Mouse (Mus musculus): ENCODE results near the gene Ermp1. TPM values are rescaled to one million over a fixed set of nuclear protein-coding genes. Genes with fewer than 3 reads are reported as not detected.

Gene Ermp1
- 12.8 and 16.1 TPM in 2 replicates for polyA plus RNA-seq (2016; fragmentation: Nextera tagmentation; extraction: Ambion mirVana)

- Histone ChIP-seq H3K27me3 (ENCODE audit: insufficient read depth, poor library complexity, severe bottlenecking) (no peaks in the 10 kb centered on the region), H3K4me1 (replicated peaks) (0 out of 2 replicates have a peak, but pooled peaks cover 3% of the 10 kb centered on the region), H3K27ac (peak within 1 kb of the TSS; percentile 95), H3K9me3 (peaks cover 3% of the 10 kb centered on the region; the same call in 1 of the 2 replicates), H3K36me3 (peaks cover 22% of the 10 kb centered on the region), H3K4me3 (peak within 1 kb of the TSS; percentile 86)
- WGBS: under 1% methylated on average over 90 of the region's 90 CpGs
- peak; percentile 95 for DNase-seq (ENCODE audit: low spot score)
Measured at GRCm38 (mm10) chr19:29647651-29648549, at the start of gene Ermp1. Gene Ermp1 (minus strand): TSS chr19:29648415.

DNA sequence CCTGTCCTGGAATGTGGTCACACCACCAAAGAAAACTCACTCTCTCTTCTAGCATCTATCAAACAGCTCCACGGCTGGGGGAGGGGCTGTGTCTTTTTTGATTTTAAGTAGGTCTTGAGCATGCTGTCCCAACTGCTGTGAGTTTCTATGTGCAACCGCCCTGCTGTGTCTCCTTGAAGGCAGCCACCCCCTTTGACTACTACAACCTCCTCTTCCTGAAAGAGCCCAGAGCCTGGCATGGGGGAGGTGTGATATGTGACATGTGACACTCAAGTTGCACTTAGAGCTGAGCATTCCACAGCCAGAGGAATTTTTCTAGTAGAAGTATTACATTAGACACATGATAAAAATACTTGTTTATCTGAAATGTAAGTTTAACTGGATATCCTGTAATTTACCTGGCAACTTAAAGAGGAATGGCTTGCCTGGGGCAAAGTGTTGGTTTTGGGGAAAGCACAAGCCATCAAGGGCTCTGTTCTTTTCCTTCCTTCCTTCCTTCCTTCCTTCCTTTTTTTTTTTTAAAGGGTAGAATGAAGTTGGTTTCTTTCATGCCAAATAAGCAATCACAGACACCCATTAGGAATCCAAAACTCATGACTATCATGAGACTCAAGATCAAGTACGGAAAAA, 49.1 kb upstream of the Ermp1 start, which contains the start of gene Mlana:
Gene Mlana (plus strand): TSS at position 580 of the 630 bp plus-strand sequence.
- 49% methylated on average over 3 of the region's 3 CpGs for WGBS
- no peak for DNase-seq (ENCODE audit: low spot score)
- Histone ChIP-seq H3K4me3 (no peak within 1 kb of the TSS), H3K27me3 (ENCODE audit: insufficient read depth, poor library complexity, severe bottlenecking) (no peaks in the 10 kb centered on the region), H3K27ac (no peak within 1 kb of the TSS), H3K9me3 (0 out of 2 replicates have a peak, but pooled peaks cover 3% of the 10 kb centered on the region), H3K36me3 (no peaks in the 10 kb centered on the region), H3K4me1 (replicated peaks) (peaks cover 8% of the 10 kb centered on the region; the same call in 1 of the 2 replicates)

- Histone ChIP-seq H3K27me3 (ENCODE audit: insufficient read depth, poor library complexity, severe bottlenecking) (no peaks in the 10 kb centered on the region), H3K4me3 (no peak overlapping the region), H3K36me3 (no peaks in the 10 kb centered on the region), H3K9me3 (0 out of 2 replicates have a peak, but pooled peaks cover 3% of the 10 kb centered on the region), H3K27ac (no peak overlapping the region), H3K4me1 (replicated peaks) (peaks cover 8% of the 10 kb centered on the region; the same call in 1 of the 2 replicates)
- DNase-seq (ENCODE audit: low spot score): no peak
Measured at GRCm38 (mm10) chr19:29696840-29697239, 48.6 kb upstream of the Ermp1 start.

- 0 out of 2 replicates have a peak, but pooled peaks cover 3% of the 10 kb centered on the region for H3K9me3 ChIP-seq
- peaks cover 5% of the 10 kb centered on the region; the same call in 1 of the 2 replicates for H3K4me1 ChIP-seq (replicated peaks)
- no peaks in the 10 kb centered on the region for H3K27me3 ChIP-seq (ENCODE audit: insufficient read depth, poor library complexity, severe bottlenecking)
- DNase-seq (ENCODE audit: low spot score): no peak
- H3K4me3 ChIP-seq: no peak overlapping the region
- H3K36me3 ChIP-seq: no peaks in the 10 kb centered on the region
- H3K27ac ChIP-seq: no peak overlapping the region
- 93% methylated on average over 4 of the region's 4 CpGs for WGBS
Measured at GRCm38 (mm10) chr19:29696309-29696708, 48.1 kb upstream of the Ermp1 start.

DNA sequence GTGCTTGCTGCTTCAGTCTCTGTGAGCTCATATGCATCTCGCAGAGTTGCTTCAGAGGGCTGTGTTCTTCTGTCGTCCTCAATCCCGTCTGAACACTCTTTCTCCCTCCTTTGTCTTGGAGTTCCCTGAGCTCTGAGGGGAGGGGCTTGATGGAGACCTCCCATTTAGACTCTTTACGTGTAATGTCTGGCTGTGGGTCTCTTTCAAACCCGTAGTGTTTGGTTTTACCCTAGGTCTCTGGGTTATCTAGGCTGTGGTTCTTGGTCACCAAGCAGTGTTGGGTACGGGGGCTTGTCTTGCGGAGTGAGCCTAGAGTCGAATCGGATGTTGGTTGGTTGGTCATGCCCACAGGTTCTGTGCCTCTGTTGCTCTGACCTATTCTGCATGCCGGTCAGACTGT, 46.9 kb upstream of the Ermp1 start:
- Histone ChIP-seq H3K4me3 (no peak overlapping the region), H3K9me3 (0 out of 2 replicates have a peak, but pooled peaks cover 3% of the 10 kb centered on the region), H3K36me3 (no peaks in the 10 kb centered on the region), H3K4me1 (replicated peaks) (peaks cover 5% of the 10 kb centered on the region; the same call in 1 of the 2 replicates), H3K27ac (no peak overlapping the region), H3K27me3 (ENCODE audit: insufficient read depth, poor library complexity, severe bottlenecking) (no peaks in the 10 kb centered on the region)
- DNase-seq (ENCODE audit: low spot score): no peak
- 89% methylated on average over 10 of the region's 10 CpGs for WGBS

GRCm38 (mm10) chr19:29683844-29684540, 35.8 kb upstream of the Ermp1 start:
- H3K27me3 ChIP-seq (ENCODE audit: insufficient read depth, poor library complexity, severe bottlenecking): no peaks in the 10 kb centered on the region
- WGBS: 54% methylated on average over 16 of the region's 16 CpGs
- DNase-seq (ENCODE audit: low spot score): peak; percentile 71
- no peak overlapping the region for H3K4me3 ChIP-seq
- no peaks in the 10 kb centered on the region for H3K36me3 ChIP-seq
- H3K9me3 ChIP-seq: peaks cover 18% of the 10 kb centered on the region
- H3K4me1 ChIP-seq (replicated peaks): no peaks in the 10 kb centered on the region
- no peak overlapping the region for H3K27ac ChIP-seq

- no peak overlapping the region for H3K4me3 ChIP-seq
- WGBS: 85% methylated on average over 13 of the region's 13 CpGs
- DNase-seq (ENCODE audit: low spot score): no peak
- no peaks in the 10 kb centered on the region for H3K27me3 ChIP-seq (ENCODE audit: insufficient read depth, poor library complexity, severe bottlenecking)
- H3K4me1 ChIP-seq (replicated peaks): no peaks in the 10 kb centered on the region
- peaks cover 12% of the 10 kb centered on the region for H3K9me3 ChIP-seq
- H3K27ac ChIP-seq: no peak overlapping the region
- H3K36me3 ChIP-seq: no peaks in the 10 kb centered on the region
Measured at GRCm38 (mm10) chr19:29680182-29681152, 32.3 kb upstream of the Ermp1 start.

DNA sequence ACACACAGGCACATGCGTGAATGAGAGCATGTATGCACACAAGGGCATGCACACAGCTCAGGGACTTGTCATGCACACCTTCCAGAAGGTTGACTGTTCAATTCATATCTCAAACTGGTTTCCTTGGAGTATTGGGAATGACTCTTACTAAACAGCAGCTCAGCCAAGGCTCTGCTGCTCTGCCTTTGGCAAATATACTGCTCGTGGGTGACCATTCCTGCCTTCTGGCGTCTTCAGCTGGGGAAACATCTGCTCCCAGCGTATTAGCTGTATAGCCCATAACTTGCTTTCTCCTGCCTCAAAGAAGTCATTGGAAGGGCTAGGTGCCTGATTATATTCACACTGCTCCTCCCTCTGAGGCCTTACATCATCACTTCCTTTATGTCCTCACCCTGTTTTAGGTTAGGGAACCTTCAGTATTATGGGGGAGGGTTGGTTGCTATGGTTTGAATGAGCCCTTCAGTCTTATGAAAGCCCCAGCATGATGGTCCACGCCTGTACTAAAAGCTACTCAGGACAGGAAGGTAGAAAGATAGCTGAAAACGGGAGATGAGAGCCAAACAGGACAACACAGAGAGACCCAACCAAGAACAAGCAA, 30.1 kb upstream of the Ermp1 start:
- Histone ChIP-seq H3K9me3 (no peaks in the 10 kb centered on the region), H3K27ac (no peak overlapping the region), H3K36me3 (no peaks in the 10 kb centered on the region), H3K4me3 (no peak overlapping the region), H3K27me3 (ENCODE audit: insufficient read depth, poor library complexity, severe bottlenecking) (no peaks in the 10 kb centered on the region), H3K4me1 (replicated peaks) (no peaks in the 10 kb centered on the region)
- WGBS: 89% methylated on average over 6 of the region's 6 CpGs
- no peak for DNase-seq (ENCODE audit: low spot score)

GRCm38 (mm10) chr19:29676479-29677193, 28.4 kb upstream of the Ermp1 start:
- no peak overlapping the region for H3K27ac ChIP-seq
- WGBS: 92% methylated on average over 10 of the region's 10 CpGs
- H3K9me3 ChIP-seq: no peaks in the 10 kb centered on the region
- no peaks in the 10 kb centered on the region for H3K36me3 ChIP-seq
- H3K4me1 ChIP-seq (replicated peaks): no peaks in the 10 kb centered on the region
- H3K4me3 ChIP-seq: no peak overlapping the region
- no peak for DNase-seq (ENCODE audit: low spot score)
- H3K27me3 ChIP-seq (ENCODE audit: insufficient read depth, poor library complexity, severe bottlenecking): no peaks in the 10 kb centered on the region

GRCm38 (mm10) chr19:29675562-29676078, 27.4 kb upstream of the Ermp1 start:
- H3K36me3 ChIP-seq: no peaks in the 10 kb centered on the region
- no peaks in the 10 kb centered on the region for H3K4me1 ChIP-seq (replicated peaks)
- DNase-seq (ENCODE audit: low spot score): no peak
- WGBS: 64% methylated on average over 9 of the region's 9 CpGs
- no peaks in the 10 kb centered on the region for H3K27me3 ChIP-seq (ENCODE audit: insufficient read depth, poor library complexity, severe bottlenecking)
- no peak overlapping the region for H3K4me3 ChIP-seq
- no peak overlapping the region for H3K27ac ChIP-seq
- no peaks in the 10 kb centered on the region for H3K9me3 ChIP-seq

- Histone ChIP-seq H3K27ac (no peak overlapping the region), H3K4me1 (replicated peaks) (no peaks in the 10 kb centered on the region), H3K27me3 (ENCODE audit: insufficient read depth, poor library complexity, severe bottlenecking) (no peaks in the 10 kb centered on the region), H3K4me3 (no peak overlapping the region), H3K9me3 (no peaks in the 10 kb centered on the region), H3K36me3 (no peaks in the 10 kb centered on the region)
- DNase-seq (ENCODE audit: low spot score): no peak
- WGBS: 94% methylated on average over 7 of the region's 7 CpGs
Measured at GRCm38 (mm10) chr19:29674946-29675345, 26.7 kb upstream of the Ermp1 start.
